Mouse (Mus musculus): ENCODE data around the gene Malrd1.

Malrd1 gene

GRCm38 (mm10) chr2:15526241-15526924 is at the start of gene Malrd1:
Gene Malrd1 (plus strand): TSS chr2:15526479.
- DNase-seq (ENCODE audit: low read depth, low spot score) = no peak

GRCm38 (mm10) chr2:15538643-15539042 is 12.4 kb downstream of the Malrd1 start:
- no peak for DNase-seq (ENCODE audit: low read depth, low spot score)

- no peak for DNase-seq (ENCODE audit: low read depth, low spot score)
These were observed 87.2 kb downstream of the Malrd1 start for GRCm38 (mm10) chr2:15613327-15613948.

- no peak for DNase-seq (ENCODE audit: low read depth, low spot score)
These were observed 87.7 kb downstream of the Malrd1 start for GRCm38 (mm10) chr2:15614026-15614425.

GRCm38 (mm10) chr2:15635761-15636160 is 109.5 kb downstream of the Malrd1 start:
- no peak for DNase-seq (ENCODE audit: low read depth, low spot score)

- no peak for DNase-seq (ENCODE audit: low read depth, low spot score)
These were observed 117.6 kb downstream of the Malrd1 start for GRCm38 (mm10) chr2:15643864-15644263.

- DNase-seq (ENCODE audit: low read depth, low spot score) = no peak
These were observed 130.1 kb downstream of the Malrd1 start for GRCm38 (mm10) chr2:15656388-15656787.

GRCm38 (mm10) chr2:15702977-15703376 is 176.7 kb downstream of the Malrd1 start:
- DNase-seq (ENCODE audit: low read depth, low spot score) = no peak

GRCm38 (mm10) chr2:15740945-15741344 is 214.7 kb downstream of the Malrd1 start:
- DNase-seq (ENCODE audit: low read depth, low spot score) = no peak

- DNase-seq (ENCODE audit: low read depth, low spot score) = peak; percentile 4
These were observed 218.9 kb downstream of the Malrd1 start for GRCm38 (mm10) chr2:15744979-15745688.

GRCm38 (mm10) chr2:15784818-15785217 is 258.5 kb downstream of the Malrd1 start:
- no peak for DNase-seq (ENCODE audit: low read depth, low spot score)

GRCm38 (mm10) chr2:15815724-15816123 is 289.4 kb downstream of the Malrd1 start:
- no peak for DNase-seq (ENCODE audit: low read depth, low spot score)

- DNase-seq (ENCODE audit: low read depth, low spot score) = peak; percentile 67
These were observed 343.1 kb downstream of the Malrd1 start for GRCm38 (mm10) chr2:15869380-15869779.

GRCm38 (mm10) chr2:15893418-15894120 is 367.3 kb downstream of the Malrd1 start:
- no peak for DNase-seq (ENCODE audit: low read depth, low spot score)

- peak; percentile 86 for DNase-seq (ENCODE audit: low read depth, low spot score)
These were observed 399.2 kb downstream of the Malrd1 start for GRCm38 (mm10) chr2:15925432-15925831.

- peak; percentile 79 for DNase-seq (ENCODE audit: low read depth, low spot score)
These were observed 399.8 kb downstream of the Malrd1 start for GRCm38 (mm10) chr2:15926041-15926440.

- DNase-seq (ENCODE audit: low read depth, low spot score) = no peak
These were observed 405.2 kb downstream of the Malrd1 start for GRCm38 (mm10) chr2:15931479-15931878.

- no peak for DNase-seq (ENCODE audit: low read depth, low spot score)
These were observed 405.6 kb downstream of the Malrd1 start for GRCm38 (mm10) chr2:15931924-15932323.

GRCm38 (mm10) chr2:15932340-15932739 is 406.1 kb downstream of the Malrd1 start:
- DNase-seq (ENCODE audit: low read depth, low spot score) = no peak

- no peak for DNase-seq (ENCODE audit: low read depth, low spot score)
These were observed 476.6 kb downstream of the Malrd1 start for GRCm38 (mm10) chr2:16002925-16003324.

- peak; percentile 28 for DNase-seq (ENCODE audit: low read depth, low spot score)
These were observed 490.8 kb downstream of the Malrd1 start for GRCm38 (mm10) chr2:16017046-16017445.

- peak; percentile 79 for DNase-seq (ENCODE audit: low read depth, low spot score)
These were observed 491.4 kb downstream of the Malrd1 start for GRCm38 (mm10) chr2:16017719-16018118.

Data from ZHBTc4 (cell line).